Comparison of ENCODE assay signal across 17 mouse cellular contexts in the genomic region with DNA sequence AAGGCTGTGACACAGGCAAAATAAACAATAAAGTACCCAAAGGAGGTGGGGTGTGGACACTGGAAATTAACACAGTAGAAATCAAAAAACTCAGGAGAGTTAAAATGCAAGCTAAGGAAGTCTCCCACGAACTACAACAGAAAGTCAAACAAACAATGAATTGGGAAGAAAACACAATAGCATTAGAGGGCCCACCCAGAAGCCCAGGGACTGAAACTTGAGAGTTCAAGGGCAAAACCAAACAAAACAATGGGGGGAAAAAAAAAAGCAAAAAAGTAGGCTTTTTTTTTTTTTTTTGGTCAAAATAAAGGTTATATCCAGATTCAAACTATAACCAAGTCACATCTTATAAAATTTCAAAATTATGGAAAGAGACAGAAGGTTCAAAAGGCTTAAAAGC. TPM values are rescaled to one million over a fixed set of nuclear protein-coding genes. Genes with fewer than 3 reads are reported as not detected.
DNase-seq lines count a peak whose midpoint lies in the region; ATAC-seq and TF ChIP-seq lines count a peak whose summit lies in the region.
"Had no signal": no experiment of that assay in that cellular context is flagged by ENCODE, and none has a peak within 500 bp of the region (broad histone marks: within the 10 kb centered on the region; RNA-seq: fewer than 3 reads in every experiment).

No protein-coding gene starts in this region.

- peaks cover 31% of the 10 kb centered on the region for H3K4me1 ChIP-seq in kidney, embryonic 15.5 days
- no peaks in the 10 kb centered on the region for H3K4me1 ChIP-seq in ES-Bruce4 (ENCODE audit: control insufficient read depth, insufficient read depth, low read length)
- H3K4me1 ChIP-seq: embryonic facial prominence, embryonic 12.5 days; forebrain, embryonic 15.5 days had no signal

- no peak for TF ChIP-seq CTCF in ES-Bruce4 (IDR thresholded peaks at IDR 0.05; ENCODE audit: low read depth, low read length)

- no peak for DNase-seq in kidney, postnatal 25 days
- DNase-seq in ES-CJ7 (ENCODE audit: low read depth, low spot score): peak; percentile 43
- DNase-seq in ZHBTc4 (ENCODE audit: low read depth, low spot score): peak; percentile 48
- no peak for DNase-seq in c-Kit-positive CD71-positive TER-119-positive erythroid progenitor cells, embryonic 14.5 days (ENCODE audit: low spot score)
- DNase-seq: adrenal gland, postnatal 10 days; cerebellum, adult 11-12 months; cerebellum, adult 9-10 months; cerebellum, postnatal 25 days; gastrocnemius, postnatal 10 days; heart, postnatal 14 days had no signal

- no peak overlapping the region for H3K4me3 ChIP-seq in kidney, embryonic 15.5 days (replicated peaks)
- H3K4me3 ChIP-seq in ES-Bruce4 (ENCODE audit: low read depth, low read length): no peak overlapping the region
- H3K4me3 ChIP-seq: embryonic facial prominence, embryonic 12.5 days; forebrain, embryonic 15.5 days; hindbrain, embryonic 10.5 days; intestine, embryonic 15.5 days had no signal

- H3K27me3 ChIP-seq in kidney, embryonic 15.5 days: no peaks in the 10 kb centered on the region
- H3K27me3 ChIP-seq in ES-Bruce4 (ENCODE audit: control insufficient read depth, insufficient read depth, low read length, poor library complexity, severe bottlenecking): no peaks in the 10 kb centered on the region
- H3K27me3 ChIP-seq: embryonic facial prominence, embryonic 12.5 days; forebrain, embryonic 15.5 days; intestine, embryonic 15.5 days had no signal

- 0 out of 2 replicates have a peak, but pooled peaks cover 2% of the 10 kb centered on the region for H3K36me3 ChIP-seq in kidney, embryonic 15.5 days
- H3K36me3 ChIP-seq in ES-Bruce4 (ENCODE audit: control insufficient read depth, insufficient read depth, low read length, poor library complexity, severe bottlenecking): no peaks in the 10 kb centered on the region
- H3K36me3 ChIP-seq: embryonic facial prominence, embryonic 12.5 days; forebrain, embryonic 15.5 days; hindbrain, embryonic 10.5 days; intestine, embryonic 15.5 days had no signal

- TF ChIP-seq EP300 in ES-Bruce4 (IDR thresholded peaks at IDR 0.05; ENCODE audit: insufficient read depth, low read depth, low read length): no peak

- TF ChIP-seq POLR2A in ES-Bruce4 (IDR thresholded peaks at IDR 0.05; ENCODE audit: insufficient read depth, low read length): no peak

- 8% methylated on average over 1 of the region's 1 CpGs for WGBS in kidney, embryonic 15.5 days

- no peaks in the 10 kb centered on the region for H3K9me3 ChIP-seq in kidney, embryonic 15.5 days (replicated peaks)
- peaks cover 7% of the 10 kb centered on the region for H3K9me3 ChIP-seq in ES-Bruce4 (replicated peaks; ENCODE audit: control insufficient read depth, insufficient read depth, low read length, poor library complexity, severe bottlenecking)
- H3K9me3 ChIP-seq: embryonic facial prominence, embryonic 12.5 days; forebrain, embryonic 15.5 days; hindbrain, embryonic 10.5 days; intestine, embryonic 15.5 days had no signal

- no peak overlapping the region for H3K9ac ChIP-seq in kidney, embryonic 15.5 days
- H3K9ac ChIP-seq in ES-Bruce4 (ENCODE audit: low read depth, poor library complexity, severe bottlenecking): no peak overlapping the region
- H3K9ac ChIP-seq: embryonic facial prominence, embryonic 12.5 days; forebrain, embryonic 15.5 days; hindbrain, embryonic 14.5 days; intestine, embryonic 15.5 days had no signal

- no peak for ATAC-seq in kidney, embryonic 15.5 days (replicated peaks; ENCODE audit: low FRiP score)
- ATAC-seq: forebrain, embryonic 15.5 days; intestine, embryonic 15.5 days had no signal

- no peak overlapping the region for H3K4me2 ChIP-seq in kidney, embryonic 15.5 days
- H3K4me2 ChIP-seq: embryonic facial prominence, embryonic 12.5 days; forebrain, embryonic 15.5 days; hindbrain, embryonic 14.5 days; intestine, embryonic 15.5 days had no signal

- H3K27ac ChIP-seq in kidney, embryonic 15.5 days: 0 out of 2 replicates have a peak overlapping the region, but pooled peaks have one; percentile 30
- peak overlapping the region; percentile 54; the same call in 1 of the 2 replicates for H3K27ac ChIP-seq in ES-Bruce4 (ENCODE audit: insufficient read depth, low read length)
- H3K27ac ChIP-seq: embryonic facial prominence, embryonic 12.5 days; forebrain, embryonic 15.5 days; hindbrain, embryonic 10.5 days; hindbrain, embryonic 14.5 days; intestine, embryonic 15.5 days had no signal

RNA-seq across cellular contexts. Expression of gene Tec, which starts 39.9 kb away (rescaled TPM):
- polyA plus RNA-seq in kidney, embryonic 15.5 days (2015; fragmentation: Nextera tagmentation; extraction: Ambion mirVana): 8.4 and 8.6 TPM in 2 replicates
- polyA plus RNA-seq in ES-Bruce4 (2011; ENCODE audit: insufficient read depth, insufficient read length, low read depth, missing spikeins): 15.8 and 20.6 TPM in 2 replicates

Comparison
In these comparisons a context has a peak if more than half of its experiments do, and no peak if none do; other contexts are left out.
1. DNase-seq: peak in ES-CJ7 (single experiment) and ZHBTc4 (single experiment); none in kidney, postnatal 25 days (0 of 2) and c-Kit-positive CD71-positive TER-119-positive erythroid progenitor cells, embryonic 14.5 days (single experiment).